Mouse (Mus musculus) lung, postnatal 0 days (tissue): Measurements from ENCODE around the gene Ugdh.
"Not testable (repeated sequence)": the region's sequence is repeated elsewhere in the genome, so short reads cannot be mapped to it uniquely, and the experiment has no call there.

Source experiments
- CTCF ChIP-seq: IDR thresholded peaks from 2 replicates; pipeline ENCODE4 v1.5.1; 2016; ENCODE audit warnings: antibody characterized with exemption, mild to moderate bottlenecking
- EP300 ChIP-seq: IDR thresholded peaks from 2 replicates; pipeline ENCODE4 v1.6.1; 2016; ENCODE audit warnings: antibody characterized with exemption, mild to moderate bottlenecking, control low read depth

DNA sequence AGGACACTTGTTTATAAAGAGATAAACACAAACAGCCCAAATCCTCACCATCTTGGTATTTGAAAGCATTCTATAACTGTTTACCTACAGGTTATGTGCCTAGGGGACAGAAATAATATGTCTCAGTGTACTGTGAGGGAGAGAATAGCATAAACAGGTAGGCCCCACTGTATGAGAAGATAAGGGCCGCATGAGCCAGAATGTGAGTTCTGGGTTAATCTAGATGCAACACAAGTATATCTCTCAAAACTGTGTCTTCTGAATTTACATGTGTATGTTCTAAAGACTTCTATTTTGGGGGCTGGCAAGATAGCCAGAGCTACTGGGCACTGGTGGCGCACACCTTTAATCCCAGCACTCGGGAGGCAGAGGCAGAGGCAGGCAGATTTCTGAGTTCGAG, 41.0 kb upstream of the Ugdh start:
- TF ChIP-seq CTCF, EP300: not testable (repeated sequence)
